Comparison of ENCODE assay signal across 9 mouse cellular contexts in genomic region chr13:55482542-55482941, GRCm38 (mm10). TPM values are rescaled to one million over a fixed set of nuclear protein-coding genes. Genes with fewer than 3 reads are reported as not detected.
A peak's percentile ranks its signal among the peaks of the same experiment; 100 is the strongest.
DNase-seq lines count a peak whose midpoint lies in the region; ATAC-seq and TF ChIP-seq lines count a peak whose summit lies in the region.
"Had no signal": no experiment of that assay in that cellular context is flagged by ENCODE, and none has a peak within 500 bp of the region (broad histone marks: within the 10 kb centered on the region; RNA-seq: fewer than 3 reads in every experiment).

No protein-coding gene starts in this region.

- H3K4me1 ChIP-seq in heart, embryonic 14.5 days (ENCODE audit: control insufficient read depth in 2 of 2, insufficient read depth in 2 of 2, low read length in 2 of 2) = peaks cover 25 to 42% of the 10 kb centered on the region in 2 experiments; a peak in 3 of 4 replicates
- peaks cover 52% of the 10 kb centered on the region for H3K4me1 ChIP-seq in heart, embryonic 10.5 days
- peaks cover 45% of the 10 kb centered on the region for H3K4me1 ChIP-seq in hindbrain, embryonic 14.5 days (replicated peaks; ENCODE audit: control insufficient read depth, insufficient read depth, low read length)
- H3K4me1 ChIP-seq in small intestine, adult 2 months (ENCODE audit: control insufficient read depth, insufficient read depth, insufficient read length, low read length) = peaks cover 8% of the 10 kb centered on the region

- H3K9ac ChIP-seq in heart, embryonic 14.5 days (ENCODE audit: low read length) = no peak overlapping the region
- H3K9ac ChIP-seq in hindbrain, embryonic 14.5 days = peak overlapping the region; percentile 100

- 52% methylated on average over 7 of the region's 7 CpGs for WGBS in heart, embryonic 14.5 days
- WGBS in heart, embryonic 10.5 days = 78% methylated on average over 7 of the region's 7 CpGs
- 67% methylated on average over 7 of the region's 7 CpGs for WGBS in hindbrain, embryonic 14.5 days
- WGBS in small intestine, adult 2 months = 74% methylated on average over 7 of the region's 7 CpGs

- TF ChIP-seq POLR2A in small intestine, adult 2 months (IDR thresholded peaks at IDR 0.05; ENCODE audit: low read depth, low read length) = no peak

- H3K4me2 ChIP-seq in heart, embryonic 14.5 days (ENCODE audit: low read length) = no peak overlapping the region
- peak overlapping the region; percentile 99 for H3K4me2 ChIP-seq in hindbrain, embryonic 14.5 days (replicated peaks)

- no peak for TF ChIP-seq CTCF in small intestine, adult 2 months (IDR thresholded peaks at IDR 0.05; ENCODE audit: extremely low read depth, insufficient read length, insufficient replicate concordance, low read depth, low read length)

- no peak for DNase-seq in heart, embryonic 10.5 days (ENCODE audit: low spot score)
- peak; percentile 19 for DNase-seq in right cerebral cortex, postnatal 25 days
- no peak for DNase-seq in right cerebral cortex, adult 2 months (ENCODE audit: low spot score in 2 of 2)
- DNase-seq in hindbrain, embryonic 14.5 days (ENCODE audit: low spot score) = no peak
- no peak for DNase-seq in spleen, adult 12 weeks (ENCODE audit: low spot score)
- no peak for DNase-seq in cerebellum, adult 18-20 months

- H3K36me3 ChIP-seq in heart, embryonic 14.5 days (ENCODE audit: control insufficient read depth, insufficient read depth, low read length) = peaks cover 43% of the 10 kb centered on the region
- H3K36me3 ChIP-seq in heart, embryonic 10.5 days = peaks cover 52% of the 10 kb centered on the region
- H3K36me3 ChIP-seq in hindbrain, embryonic 14.5 days (replicated peaks; ENCODE audit: control insufficient read depth, insufficient read depth) = peaks cover 56% of the 10 kb centered on the region
- no peaks in the 10 kb centered on the region for H3K36me3 ChIP-seq in small intestine, adult 2 months (ENCODE audit: control insufficient read depth, insufficient read depth, low read length)

- no peaks in the 10 kb centered on the region for H3K9me3 ChIP-seq in heart, embryonic 14.5 days (ENCODE audit: control insufficient read depth, low read length)
- no peaks in the 10 kb centered on the region for H3K9me3 ChIP-seq in heart, embryonic 10.5 days
- H3K9me3 ChIP-seq in hindbrain, embryonic 14.5 days (ENCODE audit: control insufficient read depth, low read length) = no peaks in the 10 kb centered on the region

- H3K27ac ChIP-seq in heart, embryonic 14.5 days (replicated peaks in 1 of 2; ENCODE audit: control insufficient read depth in 1 of 2, insufficient read depth in 1 of 2, low read depth in 2 of 2, low read length in 2 of 2) = peak overlapping the region; percentile 44 to 50; a peak in 2 of 4 replicates
- no peak overlapping the region for H3K27ac ChIP-seq in heart, embryonic 10.5 days
- H3K27ac ChIP-seq in hindbrain, embryonic 14.5 days = peak overlapping the region; percentile 17; the same call in 1 of the 2 replicates
- H3K27ac ChIP-seq in small intestine, adult 2 months (ENCODE audit: insufficient read depth, low read depth, low read length) = peak overlapping the region; percentile 49

- H3K27me3 ChIP-seq in heart, embryonic 14.5 days (ENCODE audit: control insufficient read depth, insufficient read depth, low read length) = peaks cover 52% of the 10 kb centered on the region
- H3K27me3 ChIP-seq in heart, embryonic 10.5 days (ENCODE audit: insufficient read depth, poor library complexity, severe bottlenecking) = peaks cover 63% of the 10 kb centered on the region
- H3K27me3 ChIP-seq in hindbrain, embryonic 14.5 days (ENCODE audit: control insufficient read depth, insufficient read depth, low read length) = no peaks in the 10 kb centered on the region
- H3K27me3 ChIP-seq in small intestine, adult 2 months (ENCODE audit: control insufficient read depth, insufficient read depth, low read length) = peaks cover 12% of the 10 kb centered on the region

- H3K4me3 ChIP-seq in heart, embryonic 14.5 days (ENCODE audit: control insufficient read depth in 1 of 2, insufficient read depth in 1 of 2, low read depth in 1 of 2, low read length in 2 of 2) = no peak overlapping the region
- H3K4me3 ChIP-seq in heart, embryonic 10.5 days = no peak overlapping the region
- H3K4me3 ChIP-seq in hindbrain, embryonic 14.5 days (replicated peaks; ENCODE audit: low read length) = no peak overlapping the region
- H3K4me3 ChIP-seq in small intestine, adult 2 months (ENCODE audit: low read depth, low read length) = no peak overlapping the region
- H3K4me3 ChIP-seq: megakaryocyte, embryonic 14.5 days had no signal

- no peak for ATAC-seq in heart, embryonic 14.5 days (ENCODE audit: insufficient number of reproducible peaks, insufficient read depth, low FRiP score, low read depth)
- ATAC-seq in hindbrain, embryonic 14.5 days (ENCODE audit: low FRiP score) = no peak

RNA-seq across cellular contexts. Expression of gene Dbn1, which starts 5.4 kb away (rescaled TPM):
- 51.8 and 53.5 TPM in 2 replicates for polyA plus RNA-seq in heart, embryonic 14.5 days (2014; fragmentation: Nextera tagmentation; extraction: Ambion mirVana)
- polyA plus RNA-seq in heart, embryonic 10.5 days (2016; fragmentation: Nextera tagmentation; extraction: Ambion mirVana) = 101 and 166 TPM in 2 replicates
- polyA plus RNA-seq in hindbrain, embryonic 14.5 days (2014; fragmentation: Nextera tagmentation; extraction: Ambion mirVana) = 406 and 416 TPM in 2 replicates
- 8.9 and 9.8 TPM in 2 replicates for polyA plus RNA-seq in small intestine, adult 2 months (2012; rRNA removed)

RNA-seq across cellular contexts. Expression of gene Prr7, which starts 18.5 kb away (rescaled TPM):
- polyA plus RNA-seq in heart, embryonic 14.5 days (2014; fragmentation: Nextera tagmentation; extraction: Ambion mirVana) = 0.24 and 0.30 TPM in 2 replicates
- 0.17 and 0.21 TPM in 2 replicates for polyA plus RNA-seq in heart, embryonic 10.5 days (2016; fragmentation: Nextera tagmentation; extraction: Ambion mirVana)
- polyA plus RNA-seq in hindbrain, embryonic 14.5 days (2014; fragmentation: Nextera tagmentation; extraction: Ambion mirVana) = 6.3 and 8.9 TPM in 2 replicates
- polyA plus RNA-seq in small intestine, adult 2 months (2012; rRNA removed) = 5.9 and 8.2 TPM in 2 replicates

RNA-seq across cellular contexts. Expression of gene Pdlim7, which starts 30.9 kb away (rescaled TPM):
- polyA plus RNA-seq in heart, embryonic 14.5 days (2014; fragmentation: Nextera tagmentation; extraction: Ambion mirVana) = 329 and 370 TPM in 2 replicates
- polyA plus RNA-seq in heart, embryonic 10.5 days (2016; fragmentation: Nextera tagmentation; extraction: Ambion mirVana) = 397 and 462 TPM in 2 replicates
- polyA plus RNA-seq in hindbrain, embryonic 14.5 days (2014; fragmentation: Nextera tagmentation; extraction: Ambion mirVana) = 139 and 141 TPM in 2 replicates
- 57.1 and 60.2 TPM in 2 replicates for polyA plus RNA-seq in small intestine, adult 2 months (2012; rRNA removed)

RNA-seq across cellular contexts. Expression of gene Grk6, which starts 37.7 kb away (rescaled TPM):
- 20.6 and 23.6 TPM in 2 replicates for polyA plus RNA-seq in heart, embryonic 14.5 days (2014; fragmentation: Nextera tagmentation; extraction: Ambion mirVana)
- 29.5 and 44.2 TPM in 2 replicates for polyA plus RNA-seq in heart, embryonic 10.5 days (2016; fragmentation: Nextera tagmentation; extraction: Ambion mirVana)
- 41.9 and 42.7 TPM in 2 replicates for polyA plus RNA-seq in hindbrain, embryonic 14.5 days (2014; fragmentation: Nextera tagmentation; extraction: Ambion mirVana)
- polyA plus RNA-seq in small intestine, adult 2 months (2012; rRNA removed) = 21.1 and 38.4 TPM in 2 replicates

RNA-seq across cellular contexts. Expression of gene Dok3, which starts 46.6 kb away (rescaled TPM):
- 1.3 and 1.4 TPM in 2 replicates for polyA plus RNA-seq in heart, embryonic 14.5 days (2014; fragmentation: Nextera tagmentation; extraction: Ambion mirVana)
- polyA plus RNA-seq in heart, embryonic 10.5 days (2016; fragmentation: Nextera tagmentation; extraction: Ambion mirVana) = 0.57 and 2.4 TPM in 2 replicates
- polyA plus RNA-seq in hindbrain, embryonic 14.5 days (2014; fragmentation: Nextera tagmentation; extraction: Ambion mirVana) = 3.8 and 5.7 TPM in 2 replicates
- polyA plus RNA-seq in small intestine, adult 2 months (2012; rRNA removed) = 14.1 and 25.7 TPM in 2 replicates
